Mouse (Mus musculus): ENCODE data around the gene Msantd2.

- TF ChIP-seq CTCF (IDR thresholded peaks at IDR 0.05; ENCODE audit: low read depth) (no peak), EP300 (IDR thresholded peaks at IDR 0.05; ENCODE audit: low read depth) (no peak)
Measured at GRCm38 (mm10) chr9:37527396-37528224, 38.5 kb downstream of the Msantd2 start, which contains the start of gene Esam.
